ENCODE assay signal across 8 mouse cellular contexts in genomic region chr5:74066416-74067115, GRCm38 (mm10). TPM values are rescaled to one million over a fixed set of nuclear protein-coding genes. Genes with fewer than 3 reads are reported as not detected.
A peak's percentile ranks its signal among the peaks of the same experiment; 100 is the strongest.
DNase-seq lines count a peak whose midpoint lies in the region; ATAC-seq and TF ChIP-seq lines count a peak whose summit lies in the region.

No protein-coding gene starts in this region.

- peaks cover 65% of the 10 kb centered on the region for H3K4me1 ChIP-seq in limb, embryonic 12.5 days (replicated peaks)
- peaks cover 25% of the 10 kb centered on the region for H3K4me1 ChIP-seq in midbrain, embryonic 14.5 days (ENCODE audit: control insufficient read depth, insufficient read depth, low read length)

- H3K27ac ChIP-seq in layer of hippocampus, adult 2 months, result peak overlapping the region; percentile 67
- peak overlapping the region; percentile 99 for H3K27ac ChIP-seq in limb, embryonic 12.5 days
- H3K27ac ChIP-seq in midbrain, embryonic 14.5 days (replicated peaks; ENCODE audit: low read depth, low read length), result no peak overlapping the region

- H3K9me3 ChIP-seq in limb, embryonic 12.5 days, result no peaks in the 10 kb centered on the region
- H3K9me3 ChIP-seq in midbrain, embryonic 14.5 days (ENCODE audit: control insufficient read depth, low read length), result no peaks in the 10 kb centered on the region

- 24% methylated on average over 12 of the region's 12 CpGs for WGBS in limb, embryonic 12.5 days
- 47% methylated on average over 12 of the region's 12 CpGs for WGBS in midbrain, embryonic 14.5 days

- H3K9ac ChIP-seq in limb, embryonic 12.5 days (replicated peaks), result peak overlapping the region; percentile 95
- peak overlapping the region; percentile 34; the same call in 1 of the 2 replicates for H3K9ac ChIP-seq in midbrain, embryonic 14.5 days (replicated peaks; ENCODE audit: low read length)

- DNase-seq in layer of hippocampus, adult 2 months (ENCODE audit: low spot score in 2 of 2), result no peak
- no peak for DNase-seq in layer of hippocampus, postnatal 25 days (ENCODE audit: extremely low spot score in 1 of 2, low spot score in 1 of 2)
- peak; percentile 53 for DNase-seq in embryo, embryonic 11 days
- peak; percentile 40 to 44 for DNase-seq in heart, postnatal 14 days
- DNase-seq in midbrain, embryonic 14.5 days, result no peak

- no peaks in the 10 kb centered on the region for H3K27me3 ChIP-seq in limb, embryonic 12.5 days
- no peaks in the 10 kb centered on the region for H3K27me3 ChIP-seq in midbrain, embryonic 14.5 days (ENCODE audit: control insufficient read depth, insufficient read depth, low read length)

- 0 out of 2 replicates have a peak, but pooled peaks cover 4% of the 10 kb centered on the region for H3K36me3 ChIP-seq in limb, embryonic 12.5 days
- H3K36me3 ChIP-seq in midbrain, embryonic 14.5 days (ENCODE audit: control insufficient read depth, insufficient read depth, low read length), result no peaks in the 10 kb centered on the region

- TF ChIP-seq CTCF in layer of hippocampus, adult 2 months (conservative IDR thresholded peaks at IDR 0.05), result no peak

- peak overlapping the region; percentile 62 for H3K4me2 ChIP-seq in limb, embryonic 12.5 days
- peak overlapping the region; percentile 90 for H3K4me2 ChIP-seq in midbrain, embryonic 14.5 days (ENCODE audit: low read length)

- intact Hi-C loops in heart, postnatal 14 days (cut with DNase I), result loop anchor here (2.0 to 10.0 kb wide), 4 partner anchors 26 to 1088 kb away; partner anchors contain the start of gene Pdgfra

- peak overlapping the region; percentile 92 for H3K4me3 ChIP-seq in layer of hippocampus, adult 2 months
- H3K4me3 ChIP-seq in limb, embryonic 12.5 days (replicated peaks), result peak overlapping the region; percentile 90
- peak overlapping the region; percentile 80 for H3K4me3 ChIP-seq in midbrain, embryonic 14.5 days (replicated peaks; ENCODE audit: low read depth, low read length)

- no peak for ATAC-seq in limb, embryonic 12.5 days (ENCODE audit: insufficient number of reproducible peaks, insufficient read depth, low FRiP score, low TSS enrichment, low read depth)
- ATAC-seq in midbrain, embryonic 14.5 days (ENCODE audit: low FRiP score, low TSS enrichment), result no peak
- no peak for ATAC-seq in megakaryocyte-erythroid progenitor cell, adult 5-6 weeks (replicated peaks; ENCODE audit: low FRiP score, low TSS enrichment, poor library complexity, severe bottlenecking)
- ATAC-seq in inflammation-experienced regulatory T-cells, adult 6 months, result no peak

RNA-seq across cellular contexts. Expression of gene Usp46, which starts 1.7 kb away (rescaled TPM):
- 100 to 1,000 TPM; 135 to 138 TPM for total RNA-seq in layer of hippocampus, adult 2 months (2021)
- total RNA-seq in layer of hippocampus, postnatal 25 days (2021), result 100 to 1,000 TPM; 139 to 140 TPM
- 10 to 100 TPM; 42.9 to 43.6 TPM for total RNA-seq in heart, postnatal 14 days (2021)
- 47.2 and 49.3 TPM in 2 replicates for polyA plus RNA-seq in limb, embryonic 12.5 days (2016; fragmentation: Nextera tagmentation; extraction: Ambion mirVana)
- polyA plus RNA-seq in midbrain, embryonic 14.5 days (2014; fragmentation: Nextera tagmentation; extraction: Ambion mirVana), result 39.5 and 49.4 TPM in 2 replicates
- 37.3 and 54.5 TPM in 2 replicates for total RNA-seq in megakaryocyte-erythroid progenitor cell, adult 5-6 weeks (2014; fragmentation: Nextera tagmentation)
- 28.0 and 41.4 TPM in 2 replicates for total RNA-seq in megakaryocyte-erythroid progenitor cell, adult 5-6 weeks (2017)
- polyA plus RNA-seq in inflammation-experienced regulatory T-cells, adult 6 months (2017; shearing (Covaris generic)), result 10 to 100 TPM in 1 of 3 experiments, 1 to 10 TPM in 2; 8.5 to 12.6 (median 9.9) TPM

Comparison
In these comparisons a context has a peak if more than half of its experiments do, and no peak if none do; other contexts are left out.
1. DNase-seq: peak in embryo, embryonic 11 days (single experiment) and heart, postnatal 14 days (2 of 2); none in layer of hippocampus, adult 2 months (0 of 2), layer of hippocampus, postnatal 25 days (0 of 2) and midbrain, embryonic 14.5 days (single experiment).
2. Peak in every context shown above with its lines, with median percentiles within 50 percentile points of each other: H3K4me3 ChIP-seq.